Mouse (Mus musculus) megakaryocyte, embryonic 14.5 days (primary cell): ENCODE measurements around the gene Il17rd. TPM values are rescaled to one million over a fixed set of nuclear protein-coding genes. Genes with fewer than 3 reads are reported as not detected.

Experiments
- H3K27me3 ChIP-seq: replicated peaks from 2 replicates; pipeline ENCODE3; 2012; ENCODE audit warnings: inconsistent platforms
- H3K36me3 ChIP-seq: replicated peaks from 2 replicates; pipeline ENCODE3; 2012; ENCODE audit warnings: low read length, inconsistent platforms, mixed read lengths
- H3K4me1 ChIP-seq: 2 replicates; pipeline ENCODE4 v1.6.1; 2012; ENCODE audit warnings: inconsistent platforms
- H3K4me3 ChIP-seq: replicated peaks from 2 replicates; pipeline ENCODE3; 2012; ENCODE audit warnings: moderate library complexity, mild to moderate bottlenecking, inconsistent platforms
- H3K9me3 ChIP-seq: 2 replicates; pipeline ENCODE4 v1.6.1; 2012; ENCODE audit warnings: inconsistent platforms
- FLI1 ChIP-seq: IDR thresholded peaks from 2 replicates; pipeline ENCODE4 v1.6.1; 2012; ENCODE audit warnings: low read length, inconsistent platforms, mixed read lengths
- GATA1 ChIP-seq: IDR thresholded peaks from 3 replicates; pipeline ENCODE4 v1.6.1; 2012; ENCODE audit warnings: mixed read lengths, low read length, inconsistent platforms, borderline replicate concordance
- polyA plus RNA-seq: library from polyadenylated mRNA; stranded (reverse); fragments of >175 nt; gene quantifications from 2 replicates; pipeline ENCODE4 v1.2.3, GENCODE M21; 2012; ENCODE audit warnings: low replicate concordance; ENCODE audit not compliant: insufficient read depth

Gene Il17rd
- polyA plus RNA-seq, 1 experiment, result not detected

DNA sequence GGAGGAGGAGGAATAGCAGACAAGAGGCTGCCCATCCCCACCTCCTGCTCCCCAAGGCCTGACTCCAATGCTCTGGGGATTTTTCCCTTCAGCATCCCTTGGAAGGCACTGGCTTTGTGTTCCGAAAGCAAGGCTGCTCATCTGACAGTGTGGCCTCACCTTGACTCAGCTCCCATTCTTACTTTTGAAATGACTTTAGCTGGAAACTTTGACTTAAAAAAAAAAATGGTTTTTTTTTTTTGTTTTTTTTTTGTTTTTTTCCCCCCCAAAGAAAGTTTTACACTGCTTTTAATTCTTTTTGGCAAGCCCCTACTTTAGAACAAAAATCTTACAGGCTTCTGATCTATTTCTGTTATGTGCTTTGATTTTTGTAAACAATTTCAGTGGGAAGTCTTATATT is 24.6 kb downstream of the Il17rd start:
- no peak overlapping the region for H3K4me3 ChIP-seq
- TF ChIP-seq GATA1, result no peak
- TF ChIP-seq FLI1, result no peak
- no peaks in the 10 kb centered on the region for H3K9me3 ChIP-seq
- H3K27me3 ChIP-seq, result peaks cover 47% of the 10 kb centered on the region
- H3K4me1 ChIP-seq, result peaks cover 30% of the 10 kb centered on the region
- H3K36me3 ChIP-seq, result no peaks in the 10 kb centered on the region

DNA sequence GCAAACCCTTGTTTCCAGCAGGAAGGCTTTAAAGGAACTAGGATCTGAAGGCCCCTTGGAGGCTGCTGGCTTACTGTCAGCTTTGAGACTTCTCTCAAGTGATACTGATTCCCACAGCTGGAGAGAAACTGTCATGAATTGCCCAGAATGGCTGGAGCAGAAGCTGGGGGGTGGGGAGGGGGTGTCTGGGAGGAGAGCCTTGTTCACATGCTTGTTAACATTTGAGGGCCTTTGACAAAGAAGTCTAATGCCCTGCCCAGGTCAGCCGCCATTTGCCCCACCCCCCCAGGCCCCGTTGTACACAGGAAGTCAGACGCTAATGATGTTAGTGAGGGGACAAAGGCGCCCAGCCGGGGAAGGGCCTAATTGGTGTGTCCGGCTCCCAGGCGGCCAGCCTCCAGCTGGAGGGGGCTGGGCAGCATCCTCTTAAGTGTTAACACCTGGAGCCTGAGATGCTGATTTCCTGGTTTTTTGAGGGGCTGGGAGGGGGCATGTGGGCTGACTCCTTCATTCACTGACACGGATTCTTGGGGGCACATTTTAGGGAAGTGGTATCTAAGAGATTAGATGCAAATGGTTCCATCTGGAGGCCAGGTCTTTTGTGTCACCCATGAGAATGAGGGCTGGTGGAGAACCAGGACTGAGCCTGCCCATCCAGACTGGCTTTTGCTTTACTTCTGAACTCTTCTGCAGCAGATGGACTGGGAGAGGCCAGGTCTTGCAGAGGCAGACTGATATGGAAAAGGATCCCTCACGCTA is 27.6 kb downstream of the Il17rd start:
- no peaks in the 10 kb centered on the region for H3K9me3 ChIP-seq
- no peak overlapping the region for H3K4me3 ChIP-seq
- peaks cover 53% of the 10 kb centered on the region for H3K27me3 ChIP-seq
- TF ChIP-seq GATA1 (no peak), FLI1 (no peak)
- H3K4me1 ChIP-seq, result peaks cover 21% of the 10 kb centered on the region
- H3K36me3 ChIP-seq, result no peaks in the 10 kb centered on the region

DNA sequence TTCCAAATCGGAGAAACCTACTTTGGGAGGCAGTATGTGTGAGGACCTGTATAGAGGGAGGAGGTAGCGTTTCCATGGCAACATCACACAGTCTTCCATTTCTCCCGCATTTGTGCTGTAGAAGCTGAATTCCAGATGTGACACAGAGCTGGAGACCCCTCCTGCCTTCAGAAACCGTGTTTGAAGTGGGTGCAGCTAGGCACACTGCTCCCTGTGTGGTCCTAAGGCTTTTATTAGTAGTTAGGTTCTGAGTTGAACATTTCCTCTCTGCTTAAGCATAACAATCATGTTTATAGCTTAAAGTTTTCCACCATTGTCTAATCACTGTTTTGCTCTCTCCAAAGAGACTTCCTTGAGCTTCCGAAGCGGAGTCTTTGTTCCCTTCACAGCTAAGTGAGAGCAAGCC is 29.1 kb downstream of the Il17rd start:
- no peaks in the 10 kb centered on the region for H3K36me3 ChIP-seq
- H3K9me3 ChIP-seq, result no peaks in the 10 kb centered on the region
- H3K27me3 ChIP-seq, result peaks cover 63% of the 10 kb centered on the region
- no peak for TF ChIP-seq GATA1
- TF ChIP-seq FLI1, result no peak
- no peak overlapping the region for H3K4me3 ChIP-seq
- peaks cover 14% of the 10 kb centered on the region; the same call in 1 of the 2 replicates for H3K4me1 ChIP-seq

DNA sequence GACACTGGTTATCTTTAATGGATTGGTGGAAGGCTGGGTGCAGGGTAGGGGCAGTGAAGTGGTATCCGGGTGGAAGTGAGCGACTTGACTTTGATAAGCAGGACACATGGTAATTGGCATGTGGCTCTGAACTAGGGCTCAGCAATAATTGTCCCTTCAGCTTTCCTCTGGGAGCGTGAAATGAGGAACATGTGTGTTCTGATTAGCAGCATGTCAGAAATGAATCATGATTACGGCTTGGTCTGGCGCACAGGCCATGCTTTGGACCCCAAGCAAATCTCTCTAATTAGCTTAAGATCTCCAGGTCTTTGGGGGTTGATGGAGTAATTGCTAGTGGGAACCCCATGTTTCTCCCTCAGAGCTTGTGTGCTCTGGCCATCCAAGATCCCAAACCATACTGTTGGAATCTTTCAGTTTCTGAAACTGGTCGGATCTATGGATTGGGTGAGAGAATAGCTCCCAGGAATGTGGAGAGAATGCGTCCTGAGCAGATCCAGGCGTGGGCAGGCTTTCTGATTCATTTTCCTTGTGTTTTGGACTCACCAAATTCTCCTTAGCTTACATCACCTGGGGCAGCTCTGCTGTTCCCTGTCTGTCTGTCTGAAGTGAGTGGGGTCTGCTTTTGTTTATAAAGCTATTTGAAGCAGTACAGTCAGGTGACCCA is 30.8 kb downstream of the Il17rd start:
- H3K9me3 ChIP-seq, result no peaks in the 10 kb centered on the region
- no peaks in the 10 kb centered on the region for H3K36me3 ChIP-seq
- peaks cover 21% of the 10 kb centered on the region for H3K4me1 ChIP-seq
- no peak overlapping the region for H3K4me3 ChIP-seq
- TF ChIP-seq GATA1, result no peak
- TF ChIP-seq FLI1, result no peak
- H3K27me3 ChIP-seq, result peaks cover 77% of the 10 kb centered on the region

DNA sequence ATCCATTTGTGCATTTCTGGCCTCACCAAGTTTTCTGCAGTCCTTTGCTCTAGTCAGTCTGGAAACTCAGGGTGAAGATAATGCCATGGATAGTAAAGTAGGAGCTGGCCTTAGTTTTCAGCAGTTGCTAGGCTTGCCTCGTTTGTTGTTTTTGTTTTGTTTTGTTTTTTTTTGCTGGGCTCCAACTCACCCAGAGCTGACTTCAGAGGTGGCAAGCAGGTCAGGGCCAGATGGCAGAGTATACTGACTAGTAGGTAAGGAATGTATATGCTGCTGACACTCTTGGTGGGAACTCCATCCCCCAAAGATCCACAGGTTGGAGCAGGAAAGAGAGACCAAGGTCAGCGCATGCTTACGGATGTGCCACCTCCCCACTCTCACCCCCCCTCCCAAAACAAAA is 31.4 kb downstream of the Il17rd start:
- Histone ChIP-seq H3K36me3 (no peaks in the 10 kb centered on the region), H3K9me3 (no peaks in the 10 kb centered on the region), H3K27me3 (peaks cover 82% of the 10 kb centered on the region), H3K4me3 (no peak overlapping the region), H3K4me1 (peaks cover 23% of the 10 kb centered on the region)
- TF ChIP-seq FLI1, result no peak
- no peak for TF ChIP-seq GATA1

DNA sequence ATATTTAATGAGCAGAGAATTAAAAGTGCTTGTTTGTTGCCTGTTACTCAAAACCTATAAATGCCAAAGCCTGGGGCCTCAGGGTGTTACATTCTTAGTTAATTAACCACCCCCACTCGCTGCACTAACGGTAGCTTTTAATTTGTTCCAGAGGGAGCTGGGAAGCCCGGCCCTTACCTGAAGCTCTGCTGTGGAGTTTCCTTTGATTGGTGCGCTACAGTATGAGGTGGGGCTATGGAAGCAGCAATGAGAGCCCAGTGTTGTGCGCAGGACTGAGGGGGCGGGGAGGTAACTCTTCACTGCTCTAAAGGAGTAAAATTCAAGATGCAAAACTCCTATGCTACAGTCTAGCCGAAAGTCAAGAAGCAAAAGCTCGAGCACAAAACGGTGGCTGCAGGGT is 32.0 kb downstream of the Il17rd start:
- Histone ChIP-seq H3K4me1 (peaks cover 23% of the 10 kb centered on the region), H3K9me3 (no peaks in the 10 kb centered on the region), H3K27me3 (peaks cover 85% of the 10 kb centered on the region), H3K4me3 (no peak overlapping the region), H3K36me3 (no peaks in the 10 kb centered on the region)
- TF ChIP-seq FLI1 (no peak), GATA1 (no peak)

DNA sequence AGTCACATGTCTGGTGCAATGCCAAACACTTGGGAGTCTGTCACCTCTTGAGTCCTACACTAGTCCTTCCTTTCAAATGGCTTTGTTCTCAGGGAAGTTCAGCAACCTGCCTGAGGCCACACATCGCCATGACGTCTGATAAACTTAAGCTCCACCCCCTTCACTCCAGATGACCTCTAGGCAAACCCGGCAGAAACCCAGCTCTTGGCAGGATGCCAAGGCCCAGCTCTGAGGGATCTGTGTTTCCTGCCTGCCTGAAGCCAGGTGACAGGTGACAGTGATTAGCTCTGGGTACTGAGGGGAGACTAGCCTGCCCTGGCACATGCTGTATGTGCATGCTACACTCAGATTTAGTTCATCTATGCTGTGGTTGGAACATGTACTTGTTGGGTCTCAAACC is 33.2 kb downstream of the Il17rd start:
- TF ChIP-seq GATA1, result no peak
- Histone ChIP-seq H3K4me1 (peaks cover 18% of the 10 kb centered on the region), H3K9me3 (no peaks in the 10 kb centered on the region), H3K27me3 (peaks cover 84% of the 10 kb centered on the region), H3K36me3 (no peaks in the 10 kb centered on the region), H3K4me3 (no peak overlapping the region)

DNA sequence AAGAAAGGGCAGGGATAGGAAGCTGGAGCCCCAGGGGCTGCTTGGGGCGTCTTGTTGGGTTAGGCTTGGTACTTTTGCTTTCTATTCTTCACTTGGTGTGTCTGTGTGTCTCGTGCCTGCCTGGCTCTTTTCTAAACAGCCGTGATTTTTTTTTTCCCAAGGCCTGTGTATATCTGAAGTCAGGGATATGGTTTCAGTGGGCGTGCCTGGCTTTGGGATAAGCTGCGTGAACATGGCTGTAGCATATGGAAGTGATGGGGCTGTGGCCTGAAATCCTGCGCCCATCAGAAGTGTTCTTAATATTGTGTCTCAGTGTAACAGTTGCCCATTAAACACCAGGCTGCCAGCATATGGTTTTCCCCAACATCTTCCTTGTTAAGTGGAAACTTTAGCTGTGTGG is 36.3 kb downstream of the Il17rd start:
- Histone ChIP-seq H3K27me3 (peaks cover 67% of the 10 kb centered on the region), H3K36me3 (no peaks in the 10 kb centered on the region), H3K4me3 (no peak overlapping the region), H3K4me1 (peaks cover 19% of the 10 kb centered on the region), H3K9me3 (no peaks in the 10 kb centered on the region)
- TF ChIP-seq GATA1, result no peak
- no peak for TF ChIP-seq FLI1

DNA sequence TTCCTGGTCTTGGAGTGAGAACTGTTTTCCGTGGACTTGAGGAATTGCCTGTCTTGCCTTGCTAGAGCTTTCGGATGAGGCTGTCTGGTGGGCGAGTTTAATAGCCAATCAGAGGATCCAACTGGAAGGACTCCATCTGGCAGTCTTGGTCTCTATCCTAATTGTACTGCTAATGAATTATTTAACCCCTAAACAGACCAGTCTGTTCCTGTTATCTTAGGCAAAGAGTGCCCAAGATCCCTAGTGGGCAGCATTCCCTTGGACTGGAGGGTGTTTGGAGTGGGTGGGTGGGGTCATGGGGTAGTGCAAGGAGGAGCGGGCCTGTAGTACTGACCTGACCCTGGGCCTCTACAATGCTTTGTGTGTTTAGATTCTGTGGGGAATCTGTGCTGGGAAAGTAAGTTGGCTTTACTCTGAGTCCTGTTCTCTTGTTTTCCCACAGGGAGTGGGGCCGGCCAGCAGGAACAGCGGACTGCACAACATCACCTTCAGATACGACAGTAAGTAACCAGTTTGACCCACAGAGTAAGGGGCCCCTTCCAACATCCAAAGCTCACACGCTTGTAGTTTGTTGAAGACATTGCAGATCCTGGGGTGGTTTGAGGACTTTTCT is 37.3 kb downstream of the Il17rd start:
- TF ChIP-seq GATA1 (no peak), FLI1 (no peak)
- H3K27me3 ChIP-seq, result peaks cover 70% of the 10 kb centered on the region

DNA sequence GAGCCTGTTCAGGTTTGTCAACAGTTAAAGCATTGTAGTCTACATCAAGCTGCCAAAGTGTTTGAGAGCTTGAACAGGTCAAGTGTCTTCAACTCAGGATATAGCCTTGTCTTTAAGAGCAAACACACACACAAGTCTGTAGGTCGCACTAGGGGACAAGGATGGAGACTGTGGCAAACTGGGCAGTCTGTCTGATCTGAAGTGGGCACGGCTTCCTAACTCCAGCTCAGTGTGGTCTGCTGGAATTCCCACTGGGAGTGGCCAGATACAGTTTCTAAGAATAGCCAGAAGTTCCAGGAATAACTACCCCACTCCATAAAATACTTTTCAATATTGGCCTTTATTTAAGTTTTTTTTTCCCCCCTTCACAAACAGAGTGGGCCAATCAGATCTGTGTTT is 37.8 kb downstream of the Il17rd start:
- Histone ChIP-seq H3K36me3 (no peaks in the 10 kb centered on the region), H3K9me3 (no peaks in the 10 kb centered on the region), H3K4me1 (peaks cover 16% of the 10 kb centered on the region), H3K4me3 (no peak overlapping the region), H3K27me3 (peaks cover 70% of the 10 kb centered on the region)
- TF ChIP-seq GATA1 (no peak), FLI1 (no peak)

More for the DNA sequence above, 37.3 kb downstream of the Il17rd start:
- Histone ChIP-seq H3K4me1 (peaks cover 16% of the 10 kb centered on the region), H3K9me3 (no peaks in the 10 kb centered on the region), H3K36me3 (no peaks in the 10 kb centered on the region), H3K4me3 (no peak overlapping the region)
